Mouse (Mus musculus) G1E (cell line): ENCODE data around the gene Mettl17.

ENCODE experiments used
- CTCF ChIP-seq: IDR thresholded peaks from 2 replicates; pipeline ENCODE4 v1.5.1; 2012; ENCODE audit warnings: low read depth, low read length, inconsistent platforms, mixed read lengths
- GATA1 ChIP-seq: IDR thresholded peaks from 2 replicates; pipeline ENCODE4 v1.6.1; 2012; ENCODE audit warnings: borderline replicate concordance, low read length, inconsistent platforms, mixed read lengths
- POLR2AphosphoS5 ChIP-seq: IDR thresholded peaks from 2 replicates; pipeline ENCODE4 v1.6.1; 2012; ENCODE audit warnings: low read depth, low read length, inconsistent platforms; ENCODE audit not compliant: insufficient replicate concordance

GRCm38 (mm10) chr14:51906102-51906501, 21.5 kb downstream of the Mettl17 start:
- no peak for TF ChIP-seq CTCF
- TF ChIP-seq GATA1: no peak
- no peak for TF ChIP-seq POLR2AphosphoS5
